Mouse (Mus musculus): ENCODE results near the gene Bcl2a1b.
"Not testable (repeated sequence)": the region's sequence is repeated elsewhere in the genome, so short reads cannot be mapped to it uniquely, and the experiment has no call there.

Bcl2a1b gene

GRCm38 (mm10) chr9:89240516-89241019 is 41.6 kb downstream of the Bcl2a1b start:
- DNase-seq (ENCODE audit: low read depth, low spot score), result not testable (repeated sequence)

DNA sequence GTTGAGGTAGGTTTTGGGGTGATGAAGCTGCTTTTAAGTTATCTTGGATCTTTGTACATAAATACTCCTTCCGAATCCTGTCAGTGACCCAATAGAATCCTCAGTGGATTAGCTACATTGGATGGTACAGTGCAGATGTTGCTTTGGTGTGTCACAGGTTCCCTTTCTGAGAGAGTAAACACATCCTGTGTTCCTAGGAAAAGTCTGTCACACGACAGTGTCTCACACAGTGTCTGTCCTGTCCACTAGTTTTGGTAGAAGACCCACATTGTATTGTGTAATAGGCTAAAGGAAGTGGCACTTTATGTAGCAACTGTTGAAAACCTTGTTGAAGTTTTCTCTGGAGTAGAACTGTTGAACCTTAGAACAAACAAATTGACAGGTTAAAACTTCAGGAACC is 54.4 kb downstream of the Bcl2a1b start:
- DNase-seq (ENCODE audit: low read depth, low spot score), result no peak

DNA sequence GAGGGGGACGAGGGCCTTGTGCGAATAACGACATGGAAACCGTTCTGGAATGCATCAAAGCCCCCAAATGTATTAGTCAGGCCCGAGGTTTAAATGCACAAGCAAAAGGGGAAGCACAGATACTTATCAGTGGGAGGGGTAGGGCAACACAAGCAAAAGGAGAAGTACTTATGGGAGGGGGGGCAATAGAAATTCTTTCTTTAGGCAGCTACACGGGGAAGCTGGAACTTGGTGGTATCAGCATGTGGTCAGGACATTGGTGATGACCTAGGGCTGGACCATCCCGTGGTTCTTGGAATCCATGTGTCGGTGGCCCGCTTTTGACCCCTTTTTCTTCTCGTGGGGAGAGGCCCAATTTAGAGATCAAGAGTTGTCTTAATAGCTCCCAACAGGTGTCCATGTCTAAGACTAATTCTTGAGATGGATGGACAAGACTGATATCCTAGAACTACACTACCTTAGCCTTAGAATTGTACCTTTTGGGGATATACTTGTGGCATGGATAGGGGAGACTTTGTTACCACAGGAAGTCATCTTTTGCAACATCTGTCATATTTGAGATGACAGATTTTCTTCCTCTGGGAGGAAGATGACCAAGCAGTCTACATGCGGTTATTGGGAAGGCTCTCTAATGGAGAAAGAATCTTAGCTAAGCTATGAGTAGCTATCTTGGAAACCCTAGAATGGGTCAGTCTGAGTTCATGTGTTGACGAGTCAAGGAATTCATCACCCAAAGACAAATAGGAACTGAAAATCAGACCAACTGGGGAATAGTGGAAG is 57.7 kb downstream of the Bcl2a1b start:
- no peak for DNase-seq (ENCODE audit: low read depth, low spot score)
